Mouse (Mus musculus): ENCODE results near the gene Pdx1. TPM values are rescaled to one million over a fixed set of nuclear protein-coding genes. Genes with fewer than 3 reads are reported as not detected.

The Pdx1 gene
- polyA plus RNA-seq (2017; shearing (Covaris generic)), result under 1 TPM in 1 of 2 experiments, not detected in 1; 0.23 TPM

DNA sequence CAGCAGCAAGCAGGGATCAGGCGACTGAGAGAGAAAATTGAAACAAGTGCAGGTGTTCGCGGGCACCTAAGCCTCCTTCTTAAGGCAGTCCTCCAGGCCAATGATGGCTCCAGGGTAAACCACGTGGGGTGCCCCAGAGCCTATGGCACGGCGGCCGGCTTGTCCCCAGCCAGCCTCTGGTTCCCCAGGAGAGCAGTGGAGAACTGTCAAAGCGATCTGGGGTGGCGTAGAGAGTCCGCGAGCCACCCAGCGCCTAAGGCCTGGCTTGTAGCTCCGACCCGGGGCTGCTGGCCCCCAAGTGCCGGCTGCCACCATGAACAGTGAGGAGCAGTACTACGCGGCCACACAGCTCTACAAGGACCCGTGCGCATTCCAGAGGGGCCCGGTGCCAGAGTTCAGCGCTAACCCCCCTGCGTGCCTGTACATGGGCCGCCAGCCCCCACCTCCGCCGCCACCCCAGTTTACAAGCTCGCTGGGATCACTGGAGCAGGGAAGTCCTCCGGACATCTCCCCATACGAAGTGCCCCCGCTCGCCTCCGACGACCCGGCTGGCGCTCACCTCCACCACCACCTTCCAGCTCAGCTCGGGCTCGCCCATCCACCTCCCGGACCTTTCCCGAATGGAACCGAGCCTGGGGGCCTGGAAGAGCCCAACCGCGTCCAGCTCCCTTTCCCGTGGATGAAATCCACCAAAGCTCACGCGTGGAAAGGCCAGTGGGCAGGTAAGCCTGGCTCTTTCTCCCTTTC is at the start of gene Pdx1:
Gene Pdx1 (plus strand): TSS at position 34 of the 747 bp plus-strand sequence.

DNA sequence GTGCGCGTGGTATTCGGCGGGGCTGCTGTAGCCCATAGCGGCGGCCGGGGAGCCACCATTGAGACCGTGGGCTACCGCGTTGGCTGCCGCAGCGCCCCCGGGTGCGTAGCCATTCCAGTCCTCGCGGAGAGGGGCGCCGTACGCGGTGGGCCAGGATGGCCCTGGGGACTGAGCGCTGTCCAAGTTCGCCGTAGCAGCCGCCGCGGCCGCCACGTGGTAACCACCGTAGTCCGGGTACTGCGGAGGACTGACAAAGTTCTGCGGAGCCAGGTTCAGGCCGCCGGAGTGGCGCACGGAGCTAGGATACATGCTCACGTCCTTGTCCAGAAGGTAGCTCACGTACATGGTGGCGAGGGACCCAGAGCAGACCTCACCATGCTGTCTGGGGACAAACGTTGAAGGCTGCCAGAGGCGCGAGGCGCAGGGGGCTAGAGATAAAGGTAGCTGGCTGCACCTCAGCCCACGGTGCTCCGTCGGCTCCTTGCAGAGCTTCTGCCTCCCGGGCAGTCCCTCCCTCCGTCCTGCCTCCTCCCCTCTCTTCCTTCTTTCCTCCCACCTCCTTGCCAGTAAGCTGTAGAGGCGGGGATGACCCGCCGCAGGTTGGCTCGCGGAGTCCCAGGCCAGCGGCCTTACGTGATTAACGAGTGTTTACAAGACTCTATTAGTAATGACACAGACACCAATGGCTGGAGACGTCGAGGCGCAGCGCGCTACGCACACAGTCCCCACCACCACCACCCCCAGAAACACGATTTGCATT is 37.1 kb downstream of the Pdx1 start, which contains the start of gene Cdx2:
Gene Cdx2 (minus strand): TSS at position 633 of the 760 bp plus-strand sequence.

DNA sequence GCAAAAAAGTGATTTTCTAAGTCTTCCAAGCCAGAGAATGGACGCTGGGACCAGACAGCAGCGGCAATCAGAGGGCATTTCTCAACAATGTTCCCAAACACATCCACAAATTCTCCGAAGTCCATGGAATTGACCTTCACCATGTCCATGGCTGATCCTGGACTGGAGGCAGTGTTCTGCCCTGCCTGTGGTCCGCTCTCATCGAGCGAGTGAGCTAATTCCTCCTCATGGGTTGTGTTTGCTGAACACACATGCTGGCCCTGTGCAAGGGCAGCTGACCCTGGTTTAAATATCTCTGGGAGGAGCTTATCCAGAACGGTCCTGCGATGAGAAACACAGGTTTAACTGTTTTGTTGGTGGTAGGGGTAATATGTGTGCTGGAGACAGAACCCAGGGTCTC is 52.4 kb downstream of the Pdx1 start, which contains the start of gene Urad:
Gene Urad (minus strand): TSS at position 258 of the 400 bp plus-strand sequence.

Other genes with a start within 250 kb of the Pdx1 start
- gene Lnx2, start 193.4 kb upstream of the Pdx1 start, polyA plus RNA-seq (2017; shearing (Covaris generic)), result 10 to 100 TPM; 31.2 to 37.9 TPM
- gene Polr1d, start 192.9 kb upstream of the Pdx1 start, polyA plus RNA-seq (2017; shearing (Covaris generic)), result 100 to 1,000 TPM; 166 to 174 TPM
- gene Gsx1, start 81.3 kb upstream of the Pdx1 start, polyA plus RNA-seq (2017; shearing (Covaris generic)), result not detected
- not detected for gene Cdx2, start 37.3 kb downstream of the Pdx1 start, polyA plus RNA-seq (2017; shearing (Covaris generic))
- not detected for gene Urad, start 52.5 kb downstream of the Pdx1 start, polyA plus RNA-seq (2017; shearing (Covaris generic))
- under 1 TPM in 1 of 2 experiments, not detected in 1; 0.92 TPM for gene Flt3, start 130.5 kb downstream of the Pdx1 start, polyA plus RNA-seq (2017; shearing (Covaris generic))
- 10 to 100 TPM; 40.0 to 56.5 TPM for gene Pan3, start 160.2 kb downstream of the Pdx1 start, polyA plus RNA-seq (2017; shearing (Covaris generic))